Mouse (Mus musculus): ENCODE measurements around the gene Prr5l. TPM values are rescaled to one million over a fixed set of nuclear protein-coding genes. Genes with fewer than 3 reads are reported as not detected.
A peak's percentile ranks its signal among the peaks of the same experiment; 100 is the strongest.

The Prr5l gene
- polyA plus RNA-seq, 1 experiment = 4.5 TPM

- peaks cover 25% of the 10 kb centered on the region for H3K4me1 ChIP-seq (ENCODE audit: control insufficient read depth, insufficient read depth, low read length)
- no peak overlapping the region for H3K4me3 ChIP-seq (ENCODE audit: insufficient read depth, low read length)
- H3K27ac ChIP-seq (ENCODE audit: insufficient read depth, low read length) = no peak overlapping the region
- no peak for TF ChIP-seq POLR2A (IDR thresholded peaks at IDR 0.05; ENCODE audit: low read depth, low read length)
- TF ChIP-seq CTCF (IDR thresholded peaks at IDR 0.05; ENCODE audit: borderline replicate concordance, insufficient read depth, low read length) = no peak
Measured at GRCm38 (mm10) chr2:101741653-101742052, 141.2 kb downstream of the Prr5l start.

- H3K4me1 ChIP-seq (ENCODE audit: control insufficient read depth, insufficient read depth, low read length) = peaks cover 22% of the 10 kb centered on the region
- TF ChIP-seq POLR2A (IDR thresholded peaks at IDR 0.05; ENCODE audit: low read depth, low read length) = no peak
- no peak for TF ChIP-seq CTCF (IDR thresholded peaks at IDR 0.05; ENCODE audit: borderline replicate concordance, insufficient read depth, low read length)
- 0 out of 2 replicates have a peak overlapping the region, but pooled peaks have one; percentile 15 for H3K27ac ChIP-seq (ENCODE audit: insufficient read depth, low read length)
- H3K4me3 ChIP-seq (ENCODE audit: insufficient read depth, low read length) = no peak overlapping the region
Measured at GRCm38 (mm10) chr2:101739914-101740313, 142.9 kb downstream of the Prr5l start.

GRCm38 (mm10) chr2:101733564-101733963, 149.3 kb downstream of the Prr5l start:
- Histone ChIP-seq H3K27ac (ENCODE audit: insufficient read depth, low read length) (no peak overlapping the region), H3K4me1 (ENCODE audit: control insufficient read depth, insufficient read depth, low read length) (peaks cover 13% of the 10 kb centered on the region), H3K4me3 (ENCODE audit: insufficient read depth, low read length) (no peak overlapping the region)
- no peak for TF ChIP-seq CTCF (IDR thresholded peaks at IDR 0.05; ENCODE audit: borderline replicate concordance, insufficient read depth, low read length)
- no peak for TF ChIP-seq POLR2A (IDR thresholded peaks at IDR 0.05; ENCODE audit: low read depth, low read length)

- H3K4me3 ChIP-seq (ENCODE audit: insufficient read depth, low read length) = no peak overlapping the region
- TF ChIP-seq POLR2A (IDR thresholded peaks at IDR 0.05; ENCODE audit: low read depth, low read length) (no peak), CTCF (IDR thresholded peaks at IDR 0.05; ENCODE audit: borderline replicate concordance, insufficient read depth, low read length) (no peak)
- H3K4me1 ChIP-seq (ENCODE audit: control insufficient read depth, insufficient read depth, low read length) = peaks cover 8% of the 10 kb centered on the region
- no peak overlapping the region for H3K27ac ChIP-seq (ENCODE audit: insufficient read depth, low read length)
Measured at GRCm38 (mm10) chr2:101732777-101733210, 150.0 kb downstream of the Prr5l start.

GRCm38 (mm10) chr2:101730972-101731371, 151.9 kb downstream of the Prr5l start:
- H3K4me3 ChIP-seq (ENCODE audit: insufficient read depth, low read length) = no peak overlapping the region
- TF ChIP-seq CTCF (IDR thresholded peaks at IDR 0.05; ENCODE audit: borderline replicate concordance, insufficient read depth, low read length) (no peak), POLR2A (IDR thresholded peaks at IDR 0.05; ENCODE audit: low read depth, low read length) (no peak)
- H3K4me1 ChIP-seq (ENCODE audit: control insufficient read depth, insufficient read depth, low read length) = peaks cover 3% of the 10 kb centered on the region; the same call in 1 of the 2 replicates
- no peak overlapping the region for H3K27ac ChIP-seq (ENCODE audit: insufficient read depth, low read length)

GRCm38 (mm10) chr2:101729472-101729871, 153.4 kb downstream of the Prr5l start:
- no peak overlapping the region for H3K27ac ChIP-seq (ENCODE audit: insufficient read depth, low read length)
- peaks cover 3% of the 10 kb centered on the region; the same call in 1 of the 2 replicates for H3K4me1 ChIP-seq (ENCODE audit: control insufficient read depth, insufficient read depth, low read length)
- TF ChIP-seq CTCF (IDR thresholded peaks at IDR 0.05; ENCODE audit: borderline replicate concordance, insufficient read depth, low read length) (no peak), POLR2A (IDR thresholded peaks at IDR 0.05; ENCODE audit: low read depth, low read length) (no peak)
- H3K4me3 ChIP-seq (ENCODE audit: insufficient read depth, low read length) = no peak overlapping the region

GRCm38 (mm10) chr2:101727787-101728186, 155.0 kb downstream of the Prr5l start:
- no peak overlapping the region for H3K4me3 ChIP-seq (ENCODE audit: insufficient read depth, low read length)
- no peak for TF ChIP-seq POLR2A (IDR thresholded peaks at IDR 0.05; ENCODE audit: low read depth, low read length)
- no peak for TF ChIP-seq CTCF (IDR thresholded peaks at IDR 0.05; ENCODE audit: borderline replicate concordance, insufficient read depth, low read length)
- peaks cover 6% of the 10 kb centered on the region; the same call in 1 of the 2 replicates for H3K4me1 ChIP-seq (ENCODE audit: control insufficient read depth, insufficient read depth, low read length)
- no peak overlapping the region for H3K27ac ChIP-seq (ENCODE audit: insufficient read depth, low read length)

- TF ChIP-seq CTCF (IDR thresholded peaks at IDR 0.05; ENCODE audit: borderline replicate concordance, insufficient read depth, low read length) = no peak
- no peak for TF ChIP-seq POLR2A (IDR thresholded peaks at IDR 0.05; ENCODE audit: low read depth, low read length)
- H3K27ac ChIP-seq (ENCODE audit: insufficient read depth, low read length) = no peak overlapping the region
- no peak overlapping the region for H3K4me3 ChIP-seq (ENCODE audit: insufficient read depth, low read length)
- H3K4me1 ChIP-seq (ENCODE audit: control insufficient read depth, insufficient read depth, low read length) = 0 out of 2 replicates have a peak, but pooled peaks cover 4% of the 10 kb centered on the region
Measured at GRCm38 (mm10) chr2:101723333-101723881, 159.4 kb downstream of the Prr5l start.

GRCm38 (mm10) chr2:101722370-101723332, 160.2 kb downstream of the Prr5l start:
- H3K4me3 ChIP-seq (ENCODE audit: insufficient read depth, low read length) = no peak overlapping the region
- H3K27ac ChIP-seq (ENCODE audit: insufficient read depth, low read length) = peak overlapping the region; percentile 7; the same call in 1 of the 2 replicates
- 0 out of 2 replicates have a peak, but pooled peaks cover 4% of the 10 kb centered on the region for H3K4me1 ChIP-seq (ENCODE audit: control insufficient read depth, insufficient read depth, low read length)
- TF ChIP-seq POLR2A (IDR thresholded peaks at IDR 0.05; ENCODE audit: low read depth, low read length) = no peak
- TF ChIP-seq CTCF (IDR thresholded peaks at IDR 0.05; ENCODE audit: borderline replicate concordance, insufficient read depth, low read length) = no peak

Data from embryonic fibroblast, embryonic 13.5 days (primary cell).